Mouse (Mus musculus): ENCODE measurements around the gene Avpi1. TPM values are rescaled to one million over a fixed set of nuclear protein-coding genes. Genes with fewer than 3 reads are reported as not detected.
A peak's percentile ranks its signal among the peaks of the same experiment; 100 is the strongest.

The Avpi1 gene
- polyA plus RNA-seq, 1 experiment from 2014 or later, result 22.9 TPM

DNA sequence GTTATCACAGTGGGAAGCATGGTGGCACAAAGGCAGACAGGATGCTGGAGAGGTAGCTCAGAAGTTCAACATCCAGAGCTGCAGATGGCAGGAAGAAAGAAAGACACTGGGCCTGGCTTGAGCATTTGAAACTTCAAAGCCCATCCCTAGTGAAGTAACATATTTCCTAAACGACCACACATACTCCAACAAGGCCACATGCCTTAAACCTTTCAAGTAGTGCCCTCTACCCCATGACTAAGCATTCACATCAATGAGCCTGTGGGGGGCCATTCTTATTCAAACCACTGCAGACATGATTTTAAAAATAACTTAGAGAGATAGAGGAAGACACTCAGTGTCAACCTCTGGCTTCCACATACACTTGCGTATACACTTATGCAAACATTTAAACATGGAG is 13.9 kb upstream of the Avpi1 start:
- ATAC-seq (replicated peaks; ENCODE audit: insufficient number of reproducible peaks, low FRiP score, low TSS enrichment, low read depth), result no peak
- Histone ChIP-seq H3K4me2 (ENCODE audit: low read depth, low read length) (no peak overlapping the region), H3K27me3 (ENCODE audit: control insufficient read depth, insufficient read depth, low read length) (no peaks in the 10 kb centered on the region), H3K36me3 (replicated peaks; ENCODE audit: control insufficient read depth, insufficient read depth, low read depth, low read length) (no peaks in the 10 kb centered on the region), H3K9me3 (replicated peaks; ENCODE audit: control insufficient read depth, low read length) (no peaks in the 10 kb centered on the region), H3K27ac (replicated peaks; ENCODE audit: low read depth, low read length) (no peak overlapping the region), H3K4me3 (ENCODE audit: low read depth, low read length) (no peak overlapping the region), H3K4me1 (ENCODE audit: control insufficient read depth, insufficient read depth, low read length) (no peaks in the 10 kb centered on the region), H3K9ac (replicated peaks; ENCODE audit: low read length) (no peak overlapping the region)
- 77% methylated on average over 2 of the region's 2 CpGs for WGBS
- no peak for DNase-seq (ENCODE audit: low spot score)

DNA sequence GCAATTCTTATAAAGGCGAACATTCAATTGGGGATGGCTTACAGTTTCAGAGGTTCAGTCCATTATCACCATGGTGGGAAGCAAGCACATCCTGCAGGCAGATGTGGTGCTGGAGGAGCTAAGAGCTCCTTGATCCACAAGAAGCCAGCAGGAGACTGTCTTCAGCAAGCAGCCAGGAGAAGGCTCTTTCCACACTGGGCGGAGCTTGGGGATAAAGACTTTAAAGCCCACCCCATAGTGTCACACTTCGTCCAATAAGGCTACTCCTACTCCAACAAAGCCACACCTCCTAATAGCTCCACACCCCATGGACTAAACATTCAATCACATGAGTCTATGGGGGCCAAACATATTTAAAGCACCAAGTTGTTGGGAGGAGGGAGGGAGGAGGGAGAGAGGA is 13.1 kb upstream of the Avpi1 start:
- H3K4me1 ChIP-seq (ENCODE audit: control insufficient read depth, insufficient read depth, low read length), result no peaks in the 10 kb centered on the region
- no peak overlapping the region for H3K27ac ChIP-seq (replicated peaks; ENCODE audit: low read depth, low read length)
- WGBS, result 71% methylated on average over 3 of the region's 3 CpGs
- no peak for DNase-seq (ENCODE audit: low spot score)
- H3K9ac ChIP-seq (replicated peaks; ENCODE audit: low read length), result no peak overlapping the region
- no peaks in the 10 kb centered on the region for H3K36me3 ChIP-seq (replicated peaks; ENCODE audit: control insufficient read depth, insufficient read depth, low read depth, low read length)
- no peaks in the 10 kb centered on the region for H3K27me3 ChIP-seq (ENCODE audit: control insufficient read depth, insufficient read depth, low read length)
- no peak overlapping the region for H3K4me3 ChIP-seq (ENCODE audit: low read depth, low read length)
- H3K4me2 ChIP-seq (ENCODE audit: low read depth, low read length), result no peak overlapping the region
- H3K9me3 ChIP-seq (replicated peaks; ENCODE audit: control insufficient read depth, low read length), result no peaks in the 10 kb centered on the region
- ATAC-seq (replicated peaks; ENCODE audit: insufficient number of reproducible peaks, low FRiP score, low TSS enrichment, low read depth), result no peak

DNA sequence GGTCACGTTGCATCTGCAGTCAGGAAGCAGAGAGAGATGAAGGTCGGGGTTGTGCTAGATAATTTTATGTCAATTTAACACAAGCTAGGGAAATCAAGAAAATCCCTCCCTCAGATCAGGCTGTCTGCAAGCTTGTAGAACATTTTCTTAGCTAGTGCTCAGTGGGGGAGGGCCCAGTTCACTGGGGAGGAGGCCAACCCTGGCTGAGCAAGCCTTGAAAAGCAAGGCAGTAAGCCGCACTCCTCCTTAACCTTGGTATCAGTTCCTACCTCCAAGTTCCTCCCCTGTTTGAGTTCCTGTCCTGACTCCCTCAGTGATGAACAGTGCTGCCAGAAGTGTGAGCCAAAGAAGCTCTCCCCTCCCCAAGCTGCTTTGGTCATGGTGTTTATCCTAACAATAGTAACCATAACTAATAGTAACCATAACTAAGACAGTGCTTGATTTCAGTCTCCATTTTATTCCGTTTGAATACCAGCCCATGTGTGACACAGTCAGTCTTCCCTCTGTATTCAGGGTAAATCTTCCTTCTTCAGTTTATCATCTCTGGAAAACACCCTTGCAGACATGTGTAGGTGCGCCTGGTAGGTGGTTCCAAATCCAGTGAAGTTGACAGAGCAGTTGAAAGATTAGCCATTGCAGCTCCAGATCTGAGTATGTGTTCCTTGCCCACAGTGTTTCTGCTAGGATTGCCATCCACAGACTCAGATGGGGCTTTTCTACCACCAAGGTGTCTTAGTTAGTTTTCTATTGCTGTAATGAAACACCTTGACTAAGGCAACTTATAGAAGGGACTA is 11.1 kb upstream of the Avpi1 start:
- WGBS, result 81% methylated on average over 5 of the region's 5 CpGs
- DNase-seq (ENCODE audit: low spot score) (no peak), ATAC-seq (replicated peaks; ENCODE audit: insufficient number of reproducible peaks, low FRiP score, low TSS enrichment, low read depth) (no peak)
- Histone ChIP-seq H3K27ac (replicated peaks; ENCODE audit: low read depth, low read length) (no peak overlapping the region), H3K4me3 (ENCODE audit: low read depth, low read length) (no peak overlapping the region), H3K4me2 (ENCODE audit: low read depth, low read length) (no peak overlapping the region), H3K36me3 (replicated peaks; ENCODE audit: control insufficient read depth, insufficient read depth, low read depth, low read length) (no peaks in the 10 kb centered on the region), H3K9ac (replicated peaks; ENCODE audit: low read length) (no peak overlapping the region), H3K4me1 (ENCODE audit: control insufficient read depth, insufficient read depth, low read length) (no peaks in the 10 kb centered on the region), H3K9me3 (replicated peaks; ENCODE audit: control insufficient read depth, low read length) (no peaks in the 10 kb centered on the region), H3K27me3 (ENCODE audit: control insufficient read depth, insufficient read depth, low read length) (no peaks in the 10 kb centered on the region)

DNA sequence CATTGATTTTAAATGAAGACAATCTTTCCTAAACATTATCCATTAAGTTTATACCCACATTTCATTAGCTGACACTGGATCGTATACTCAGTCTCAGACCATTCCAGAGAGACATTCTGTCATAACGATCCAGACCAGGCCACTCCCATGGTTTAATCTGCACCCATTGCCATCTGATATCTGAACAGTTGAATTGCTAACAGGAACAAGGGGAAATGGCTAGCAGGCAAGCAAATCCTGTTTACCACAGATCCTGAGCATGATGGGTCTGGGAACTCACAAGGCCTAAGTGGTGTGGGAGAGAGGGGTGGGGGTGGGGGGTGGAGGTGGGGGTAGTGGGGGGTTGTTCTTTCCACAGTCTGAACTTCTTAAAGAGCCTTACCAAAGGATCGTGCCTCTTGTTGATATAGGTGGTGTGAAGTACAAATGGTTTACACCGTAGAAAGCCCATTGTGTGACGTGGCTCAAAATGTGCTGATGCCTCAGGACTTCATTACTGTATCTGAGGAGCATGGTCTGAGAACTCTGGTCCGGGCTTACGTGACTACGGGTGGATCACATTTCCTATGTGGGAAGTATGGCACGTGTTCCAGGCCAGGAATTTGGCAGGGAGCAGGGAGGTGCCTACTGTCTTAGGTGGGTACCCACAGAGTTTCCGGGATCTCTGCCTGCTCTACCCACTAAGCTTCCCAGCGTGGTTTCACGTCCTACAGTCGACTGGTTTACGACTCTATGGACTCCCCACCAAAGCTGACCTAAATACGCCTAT is 9.8 kb upstream of the Avpi1 start:
- Histone ChIP-seq H3K9ac (replicated peaks; ENCODE audit: low read length) (no peak overlapping the region), H3K27me3 (ENCODE audit: control insufficient read depth, insufficient read depth, low read length) (no peaks in the 10 kb centered on the region), H3K9me3 (replicated peaks; ENCODE audit: control insufficient read depth, low read length) (no peaks in the 10 kb centered on the region), H3K27ac (replicated peaks; ENCODE audit: low read depth, low read length) (no peak overlapping the region), H3K36me3 (replicated peaks; ENCODE audit: control insufficient read depth, insufficient read depth, low read depth, low read length) (no peaks in the 10 kb centered on the region), H3K4me2 (ENCODE audit: low read depth, low read length) (no peak overlapping the region), H3K4me1 (ENCODE audit: control insufficient read depth, insufficient read depth, low read length) (no peaks in the 10 kb centered on the region), H3K4me3 (ENCODE audit: low read depth, low read length) (no peak overlapping the region)
- ATAC-seq (replicated peaks; ENCODE audit: insufficient number of reproducible peaks, low FRiP score, low TSS enrichment, low read depth) (no peak), DNase-seq (ENCODE audit: low spot score) (no peak)
- 85% methylated on average over 15 of the region's 15 CpGs for WGBS

DNA sequence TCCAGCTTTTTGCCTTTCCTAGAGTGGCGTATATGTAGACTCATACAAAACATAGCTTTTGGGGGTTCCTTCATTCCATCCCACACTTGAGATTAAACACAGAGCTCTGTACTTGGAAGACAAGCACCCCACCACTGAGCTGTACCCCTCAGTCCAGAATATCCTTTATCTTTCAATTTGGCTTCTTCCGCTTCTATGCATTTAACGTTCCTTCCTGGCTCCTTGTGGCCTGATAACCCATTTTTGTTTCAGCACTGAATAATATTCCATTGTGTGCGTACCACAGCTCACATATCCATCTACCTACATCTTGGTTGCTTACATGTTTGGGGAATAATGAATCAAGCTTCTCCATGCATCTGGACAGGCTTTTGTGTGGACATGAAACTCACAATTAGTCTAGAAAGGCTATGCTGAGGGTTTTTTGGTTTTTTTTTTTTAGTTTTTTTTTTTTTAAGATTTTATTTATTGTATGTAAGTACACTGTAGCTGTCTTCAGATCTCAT is 8.4 kb upstream of the Avpi1 start:
- Histone ChIP-seq H3K4me1 (ENCODE audit: control insufficient read depth, insufficient read depth, low read length) (no peaks in the 10 kb centered on the region), H3K4me2 (ENCODE audit: low read depth, low read length) (no peak overlapping the region), H3K36me3 (replicated peaks; ENCODE audit: control insufficient read depth, insufficient read depth, low read depth, low read length) (no peaks in the 10 kb centered on the region), H3K9me3 (replicated peaks; ENCODE audit: control insufficient read depth, low read length) (no peaks in the 10 kb centered on the region), H3K9ac (replicated peaks; ENCODE audit: low read length) (no peak overlapping the region), H3K4me3 (ENCODE audit: low read depth, low read length) (no peak overlapping the region), H3K27ac (replicated peaks; ENCODE audit: low read depth, low read length) (no peak overlapping the region), H3K27me3 (ENCODE audit: control insufficient read depth, insufficient read depth, low read length) (no peaks in the 10 kb centered on the region)
- DNase-seq (ENCODE audit: low spot score) (no peak), ATAC-seq (replicated peaks; ENCODE audit: insufficient number of reproducible peaks, low FRiP score, low TSS enrichment, low read depth) (no peak)
- 92% methylated on average over 4 of the region's 4 CpGs for WGBS

DNA sequence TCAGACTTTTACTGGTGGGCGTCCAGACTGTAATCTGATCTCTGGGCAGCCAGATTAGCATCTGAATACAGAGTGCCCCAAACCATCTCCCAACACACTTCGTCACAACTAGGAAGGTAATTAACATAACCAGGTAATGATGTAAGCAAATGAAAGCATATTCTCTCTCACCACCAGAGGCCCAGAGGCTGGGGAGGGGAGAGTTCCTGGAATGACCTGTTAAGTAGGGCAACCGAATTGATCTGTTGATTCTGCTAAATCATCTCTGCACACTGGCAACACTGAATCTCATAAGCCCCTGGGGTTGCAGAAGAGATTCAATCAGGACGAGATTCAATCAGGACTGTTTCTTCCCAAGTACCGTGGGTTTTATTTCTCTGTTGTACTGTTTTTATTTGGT is 7.3 kb upstream of the Avpi1 start:
- no peak for ATAC-seq (replicated peaks; ENCODE audit: insufficient number of reproducible peaks, low FRiP score, low TSS enrichment, low read depth)
- no peaks in the 10 kb centered on the region for H3K9me3 ChIP-seq (replicated peaks; ENCODE audit: control insufficient read depth, low read length)
- 22% methylated on average over 5 of the region's 5 CpGs for WGBS

DNA sequence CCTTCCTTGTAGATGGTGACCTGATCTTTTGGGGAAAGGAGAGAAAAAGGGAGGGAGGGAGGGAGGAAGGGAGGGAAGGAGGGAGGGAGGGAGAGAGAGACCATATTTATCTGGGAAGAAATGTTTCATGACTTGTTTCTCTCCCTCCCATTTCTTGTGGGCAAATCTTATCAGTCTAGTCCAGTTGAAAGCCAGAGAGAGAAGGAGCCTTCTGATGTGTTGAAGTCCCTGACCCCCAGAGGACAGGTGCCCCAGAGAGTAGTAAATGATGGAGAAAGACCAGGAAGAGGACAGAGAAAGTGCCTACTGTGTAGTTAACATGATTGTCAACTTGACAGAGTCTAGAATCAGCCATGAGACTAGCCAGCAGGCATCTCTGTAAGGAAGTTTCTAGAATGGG is 6.2 kb upstream of the Avpi1 start:
- H3K36me3 ChIP-seq (replicated peaks; ENCODE audit: control insufficient read depth, insufficient read depth, low read depth, low read length), result no peaks in the 10 kb centered on the region
- no peak overlapping the region for H3K9ac ChIP-seq (replicated peaks; ENCODE audit: low read length)
- H3K9me3 ChIP-seq (replicated peaks; ENCODE audit: control insufficient read depth, low read length), result no peaks in the 10 kb centered on the region
- no peak overlapping the region for H3K4me3 ChIP-seq (ENCODE audit: low read depth, low read length)
- no peak overlapping the region for H3K27ac ChIP-seq (replicated peaks; ENCODE audit: low read depth, low read length)
- no peaks in the 10 kb centered on the region for H3K27me3 ChIP-seq (ENCODE audit: control insufficient read depth, insufficient read depth, low read length)
- ATAC-seq (replicated peaks; ENCODE audit: insufficient number of reproducible peaks, low FRiP score, low TSS enrichment, low read depth) (no peak), DNase-seq (ENCODE audit: low spot score) (no peak)
- no peak overlapping the region for H3K4me2 ChIP-seq (ENCODE audit: low read depth, low read length)
- H3K4me1 ChIP-seq (ENCODE audit: control insufficient read depth, insufficient read depth, low read length), result no peaks in the 10 kb centered on the region

More for the DNA sequence above, 7.3 kb upstream of the Avpi1 start:
- no peak overlapping the region for H3K4me3 ChIP-seq (ENCODE audit: low read depth, low read length)
- DNase-seq (ENCODE audit: low spot score), result peak; percentile 5
- no peak overlapping the region for H3K9ac ChIP-seq (replicated peaks; ENCODE audit: low read length)
- H3K36me3 ChIP-seq (replicated peaks; ENCODE audit: control insufficient read depth, insufficient read depth, low read depth, low read length), result no peaks in the 10 kb centered on the region
- no peak overlapping the region for H3K4me2 ChIP-seq (ENCODE audit: low read depth, low read length)
- no peaks in the 10 kb centered on the region for H3K4me1 ChIP-seq (ENCODE audit: control insufficient read depth, insufficient read depth, low read length)
- no peak overlapping the region for H3K27ac ChIP-seq (replicated peaks; ENCODE audit: low read depth, low read length)
- no peaks in the 10 kb centered on the region for H3K27me3 ChIP-seq (ENCODE audit: control insufficient read depth, insufficient read depth, low read length)

DNA sequence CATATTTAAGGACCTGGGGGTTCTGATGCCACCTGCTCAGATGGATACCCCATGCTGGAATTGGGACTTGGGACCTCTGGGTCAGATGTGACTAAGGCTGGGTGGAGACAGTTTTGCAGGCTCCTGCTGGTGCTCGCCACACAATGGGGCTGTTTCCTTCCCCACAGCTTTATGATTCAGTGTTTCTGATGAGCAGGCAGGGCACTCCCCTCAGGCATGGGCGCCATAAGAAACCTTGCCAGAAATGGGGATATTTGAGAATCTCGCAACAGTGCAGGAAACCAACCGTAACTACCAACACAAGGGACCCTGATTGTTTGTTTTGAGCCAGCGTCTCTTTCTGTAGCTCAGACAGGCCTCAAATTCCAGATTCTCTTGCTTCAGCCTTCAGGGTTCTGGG is 2.2 kb upstream of the Avpi1 start:
- Histone ChIP-seq H3K36me3 (replicated peaks; ENCODE audit: control insufficient read depth, insufficient read depth, low read depth, low read length) (no peaks in the 10 kb centered on the region), H3K27me3 (ENCODE audit: control insufficient read depth, insufficient read depth, low read length) (no peaks in the 10 kb centered on the region), H3K9me3 (replicated peaks; ENCODE audit: control insufficient read depth, low read length) (no peaks in the 10 kb centered on the region), H3K4me1 (ENCODE audit: control insufficient read depth, insufficient read depth, low read length) (peaks cover 4% of the 10 kb centered on the region), H3K4me3 (ENCODE audit: low read depth, low read length) (no peak overlapping the region), H3K27ac (replicated peaks; ENCODE audit: low read depth, low read length) (no peak overlapping the region), H3K4me2 (ENCODE audit: low read depth, low read length) (no peak overlapping the region), H3K9ac (replicated peaks; ENCODE audit: low read length) (no peak overlapping the region)
- DNase-seq (ENCODE audit: low spot score) (no peak), ATAC-seq (replicated peaks; ENCODE audit: insufficient number of reproducible peaks, low FRiP score, low TSS enrichment, low read depth) (no peak)
- WGBS, result 65% methylated on average over 5 of the region's 5 CpGs

All from embryonic facial prominence, embryonic 11.5 days (tissue).